Mouse (Mus musculus) adrenal gland, adult 2 months (tissue): Measurements from ENCODE around the gene Tnxb. TPM values are rescaled to one million over a fixed set of nuclear protein-coding genes. Genes with fewer than 3 reads are reported as not detected.
"Not testable (repeated sequence)": the region's sequence is repeated elsewhere in the genome, so short reads cannot be mapped to it uniquely, and the experiment has no call there.

Experiments
- DNase-seq: peaks from one replicate; pipeline ENCODE4 v3.0.0; 2021
- polyA plus RNA-seq: library from polyadenylated mRNA; depleted of rRNA; stranded (reverse); fragments of >200 nt; gene quantifications from 2 replicates; pipeline ENCODE4 v1.2.3, GENCODE M21; 2012
- total RNA-seq, 2 experiments: library from RNA; stranded (reverse); gene quantifications; 2 replicates each; pipeline ENCODE4 v1.2.3; 2021

The Tnxb gene
- total and polyA plus RNA-seq, 3 experiments: 20.2 to 30.1 (median 23.6) TPM

DNA sequence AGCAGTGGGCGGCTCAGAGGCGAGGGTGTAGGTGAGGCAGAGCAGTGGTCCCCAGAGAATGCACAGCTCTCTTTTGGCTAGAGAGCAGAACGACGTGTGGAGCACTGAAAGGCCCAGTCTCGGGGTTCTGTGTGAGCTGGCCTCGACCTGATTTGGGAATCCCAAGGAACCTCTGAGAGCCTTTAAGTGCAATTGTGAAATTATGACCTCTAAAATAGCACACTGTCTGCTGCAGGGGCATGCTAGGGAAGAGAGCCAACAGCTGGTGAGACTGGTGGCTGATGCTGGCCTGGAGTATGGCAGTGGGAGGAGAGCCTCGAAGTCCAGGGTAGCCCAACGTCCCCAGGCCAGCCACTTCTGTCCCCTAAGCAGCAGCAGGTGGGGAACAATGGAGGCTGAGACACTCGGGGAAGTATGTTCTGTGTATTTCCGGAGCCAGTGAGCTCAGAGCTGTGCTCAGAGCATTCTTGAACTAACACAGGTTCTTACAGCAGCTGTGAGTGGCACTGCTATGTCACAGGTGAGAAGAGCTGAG lies 13.4 kb downstream of the Tnxb start:
- no peak for DNase-seq

DNA sequence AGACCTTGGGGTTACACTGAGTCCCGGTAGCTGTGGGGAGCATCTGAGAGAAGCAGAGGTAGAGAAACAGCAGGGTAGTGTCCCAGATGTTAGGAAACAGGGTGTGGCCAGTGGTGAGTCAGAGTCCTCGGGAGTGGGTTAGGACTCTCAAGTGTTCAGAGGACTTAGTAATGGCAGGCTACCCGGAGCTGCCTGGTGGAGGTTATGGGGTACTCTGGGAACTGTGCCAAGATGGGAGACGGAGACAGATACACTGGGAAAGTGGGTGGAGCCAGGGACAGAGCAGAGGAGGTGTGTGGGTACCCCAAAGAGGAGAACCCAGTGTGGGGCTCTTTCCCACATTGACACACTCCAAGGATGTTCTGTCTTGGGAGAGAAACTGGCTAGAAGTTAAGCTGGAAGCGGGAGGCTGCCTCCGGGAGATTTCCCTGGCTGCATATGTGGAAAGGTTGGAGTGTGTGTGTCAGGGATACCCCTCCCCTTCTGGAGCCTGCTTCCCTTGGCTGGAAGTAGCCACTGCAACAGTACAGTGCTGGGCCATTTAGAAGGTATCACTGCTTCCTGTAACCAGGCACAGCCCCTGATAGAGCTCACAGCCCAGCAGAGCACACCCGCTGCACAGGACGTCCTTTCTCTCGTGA lies 14.0 kb downstream of the Tnxb start:
- DNase-seq: peak; percentile 61

DNA sequence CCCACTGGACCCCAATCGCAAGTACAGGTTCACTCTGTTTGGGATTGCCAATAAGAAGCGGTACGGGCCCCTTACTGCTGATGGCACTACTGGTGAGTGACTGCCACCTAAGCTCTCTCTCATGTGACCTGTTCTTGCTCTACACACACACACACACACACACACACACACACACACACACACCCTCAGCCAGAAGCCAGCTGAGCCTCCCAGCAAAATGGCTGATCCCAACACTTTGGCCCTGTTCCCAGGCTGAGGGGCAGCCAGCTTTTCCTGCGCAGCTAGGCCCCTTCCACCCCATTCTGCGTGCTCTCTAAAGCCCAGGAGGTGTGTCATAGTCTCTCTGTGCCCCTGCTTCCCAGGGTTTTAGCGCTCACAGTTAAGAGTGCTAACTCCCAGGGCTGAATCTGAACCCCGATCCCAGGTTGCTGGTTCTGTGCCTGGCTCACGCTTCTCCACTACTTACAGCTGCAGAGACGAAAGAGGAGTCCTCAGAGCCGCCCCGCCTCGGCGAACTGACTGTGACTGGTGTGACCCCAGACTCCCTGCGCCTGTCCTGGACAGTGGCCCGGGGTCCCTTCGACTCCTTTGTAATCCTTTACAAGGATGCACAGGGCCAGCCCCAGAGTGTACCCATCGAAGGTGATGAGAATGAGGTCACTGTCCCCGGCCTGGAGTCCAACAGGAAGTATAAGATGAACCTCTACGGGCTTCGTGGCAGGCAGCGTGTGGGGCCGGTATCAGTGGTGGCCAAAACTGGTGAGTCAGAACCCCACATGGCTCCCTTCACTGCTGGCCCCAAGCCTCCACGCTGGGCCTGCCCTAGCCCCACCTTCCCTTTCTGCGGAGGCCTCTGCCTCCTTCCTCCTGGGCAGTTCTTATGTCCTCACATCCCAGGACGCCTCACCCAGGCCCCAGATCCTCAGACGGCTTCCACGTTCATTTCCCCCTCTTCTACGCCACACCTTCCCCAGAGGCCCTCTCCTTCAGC lies 15.1 kb downstream of the Tnxb start:
- DNase-seq: peak; percentile 45

DNA sequence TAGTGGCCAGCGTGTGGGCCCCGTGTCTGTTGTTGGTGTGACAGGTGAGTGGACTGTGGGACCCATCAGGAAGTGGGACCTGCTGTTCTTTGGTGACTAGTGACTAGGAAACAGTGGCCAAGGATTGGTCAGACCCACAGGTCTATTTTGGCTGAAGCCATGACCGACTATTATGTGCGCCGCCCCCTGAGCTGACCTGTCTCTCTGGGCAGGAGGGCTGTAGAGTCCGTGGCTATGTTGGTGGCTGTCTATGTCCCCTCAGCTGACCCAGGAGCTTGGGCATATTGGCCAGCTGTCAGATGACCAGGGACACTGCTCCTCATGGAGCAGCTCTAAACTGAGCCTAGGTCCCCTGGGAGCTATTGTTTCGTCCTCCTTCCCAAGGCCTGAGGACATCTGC lies 18.6 kb downstream of the Tnxb start:
- no peak for DNase-seq

DNA sequence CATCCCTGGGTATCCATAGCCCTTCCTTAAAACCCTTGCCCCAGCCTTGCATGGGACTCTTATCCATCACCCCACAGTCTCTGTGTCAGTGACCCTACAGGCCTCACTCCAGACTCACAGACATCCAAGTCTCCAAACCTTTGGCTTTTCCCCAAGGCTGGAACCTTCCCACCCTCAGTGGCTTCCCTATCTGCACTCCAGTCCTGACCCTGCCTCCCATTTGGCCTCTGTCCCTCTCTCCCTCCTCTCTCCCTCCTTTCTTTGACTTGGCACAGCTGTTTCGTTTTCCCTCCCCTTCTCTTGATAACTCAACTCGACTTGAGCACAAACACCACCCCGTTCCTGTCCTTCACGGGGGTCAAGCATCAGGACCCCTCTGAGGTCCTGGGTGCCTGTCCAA lies 20.1 kb downstream of the Tnxb start:
- peak; percentile 54 for DNase-seq

DNA sequence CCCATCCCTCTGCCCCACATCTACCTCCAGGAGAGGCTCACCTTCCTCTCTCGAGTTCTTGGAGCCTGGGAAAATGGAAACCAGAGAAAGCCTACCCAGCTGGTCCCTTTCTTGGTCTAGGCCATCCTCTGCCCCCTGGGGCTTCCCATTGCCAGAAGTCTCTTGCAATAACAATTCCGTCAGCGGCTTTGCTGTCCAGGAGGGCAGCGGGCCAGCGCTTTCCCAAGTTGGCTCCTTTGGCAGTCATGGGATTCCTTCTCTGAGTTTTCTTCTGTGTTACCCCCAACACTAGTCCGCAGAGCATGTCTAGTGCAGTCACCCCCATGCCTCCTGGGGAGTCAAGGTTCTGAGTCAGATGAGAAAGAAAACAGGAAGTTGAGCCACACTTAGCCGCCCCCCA lies 22.6 kb downstream of the Tnxb start:
- peak; percentile 73 for DNase-seq

DNA sequence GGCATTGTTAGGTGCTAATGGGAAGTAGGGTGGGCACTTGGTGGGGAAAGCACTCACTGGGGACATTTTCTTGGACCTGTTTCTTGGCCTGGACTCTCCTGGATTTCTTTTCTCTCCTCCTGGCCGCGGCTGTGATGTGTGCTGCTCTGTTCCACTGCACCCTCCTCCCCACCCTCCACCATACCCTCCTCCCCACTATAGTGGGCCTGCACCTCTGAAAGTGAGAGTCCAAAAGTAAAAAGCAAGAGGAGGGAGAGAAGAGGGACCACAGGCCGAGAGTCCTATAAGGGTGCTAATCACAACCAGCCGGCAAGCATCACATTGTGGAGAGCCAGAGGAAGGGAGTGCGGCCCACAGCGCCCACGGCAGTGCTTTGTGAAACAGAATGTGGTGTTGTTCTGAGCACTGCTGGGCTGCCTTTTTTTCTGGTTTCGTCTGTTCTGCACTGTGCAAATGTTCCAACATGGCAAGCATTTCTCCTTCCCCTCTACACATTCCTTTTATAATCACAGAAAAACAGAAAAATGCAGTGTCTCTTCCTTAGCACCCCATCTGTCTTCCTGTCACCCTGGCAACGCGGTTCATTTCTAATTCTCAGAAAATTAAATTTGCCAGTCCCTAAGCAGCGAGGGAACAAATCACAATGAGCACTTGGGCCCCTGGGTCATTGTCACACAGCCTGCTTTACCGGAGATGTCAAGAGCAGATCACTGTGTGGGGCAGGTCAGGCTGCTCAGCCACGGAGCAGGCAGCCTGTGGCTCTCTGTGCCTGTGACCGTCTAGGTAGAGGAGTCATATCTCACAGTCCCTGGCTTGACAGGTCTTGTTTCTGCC lies 29.5 kb downstream of the Tnxb start:
- DNase-seq: no peak

DNA sequence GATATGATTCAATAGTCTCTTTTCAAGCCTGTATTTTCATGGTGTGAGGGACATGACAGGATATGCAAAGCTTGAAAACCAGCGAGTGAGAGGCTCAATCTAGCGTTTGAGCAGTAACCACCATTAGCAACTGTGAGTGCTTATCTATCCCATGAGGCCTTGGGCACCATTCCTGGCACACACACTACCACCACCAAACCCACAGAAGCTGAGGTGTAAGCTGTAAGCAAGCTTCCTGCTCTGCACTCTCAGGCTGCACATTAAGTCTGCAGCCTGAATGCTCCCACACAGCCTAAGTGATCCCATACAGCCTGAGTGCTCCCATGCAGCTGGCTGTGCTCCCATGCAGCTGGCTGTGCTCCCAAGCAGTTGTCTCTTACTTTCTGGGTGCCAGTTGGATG lies 30.3 kb downstream of the Tnxb start:
- DNase-seq: no peak

DNA sequence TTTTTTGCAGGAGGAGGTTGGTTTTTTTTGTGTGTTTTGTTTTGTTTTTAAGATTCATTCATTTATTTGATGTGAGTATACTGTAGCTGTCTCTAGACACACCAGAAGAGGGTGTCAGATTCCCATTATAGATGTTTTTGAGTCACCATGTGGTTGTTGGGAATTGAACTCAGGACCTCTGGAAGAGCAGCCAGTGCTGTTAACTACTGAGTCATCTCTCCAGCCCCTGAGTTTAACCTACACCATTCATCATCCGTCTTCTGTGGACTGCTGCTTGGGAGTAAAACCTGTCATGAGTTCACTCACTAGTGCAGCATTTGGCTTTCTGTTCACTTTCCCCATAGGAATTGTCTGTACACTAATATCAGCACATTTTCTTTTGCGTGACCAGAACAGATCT lies 36.1 kb downstream of the Tnxb start:
- DNase-seq: not testable (repeated sequence)

DNA sequence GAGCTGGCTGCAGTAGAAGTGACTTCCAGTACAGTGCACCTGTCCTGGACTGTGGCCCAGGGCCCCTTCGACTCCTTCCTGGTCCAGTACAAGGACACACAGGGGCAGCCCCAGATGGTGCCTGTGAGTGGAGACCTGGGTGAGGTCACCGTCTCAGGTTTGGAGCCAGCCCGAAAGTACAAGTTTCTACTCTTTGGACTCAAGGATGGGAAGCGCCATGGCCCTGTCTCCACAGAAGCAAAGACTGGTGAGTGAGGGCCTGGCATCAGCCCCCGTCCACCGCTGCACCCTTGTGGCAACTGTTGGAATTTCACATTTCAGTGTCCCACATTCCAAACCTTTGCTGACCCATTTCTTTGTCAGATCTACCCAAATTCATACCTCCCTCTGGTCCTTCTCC lies 42.6 kb downstream of the Tnxb start:
- peak; percentile 84 for DNase-seq

DNA sequence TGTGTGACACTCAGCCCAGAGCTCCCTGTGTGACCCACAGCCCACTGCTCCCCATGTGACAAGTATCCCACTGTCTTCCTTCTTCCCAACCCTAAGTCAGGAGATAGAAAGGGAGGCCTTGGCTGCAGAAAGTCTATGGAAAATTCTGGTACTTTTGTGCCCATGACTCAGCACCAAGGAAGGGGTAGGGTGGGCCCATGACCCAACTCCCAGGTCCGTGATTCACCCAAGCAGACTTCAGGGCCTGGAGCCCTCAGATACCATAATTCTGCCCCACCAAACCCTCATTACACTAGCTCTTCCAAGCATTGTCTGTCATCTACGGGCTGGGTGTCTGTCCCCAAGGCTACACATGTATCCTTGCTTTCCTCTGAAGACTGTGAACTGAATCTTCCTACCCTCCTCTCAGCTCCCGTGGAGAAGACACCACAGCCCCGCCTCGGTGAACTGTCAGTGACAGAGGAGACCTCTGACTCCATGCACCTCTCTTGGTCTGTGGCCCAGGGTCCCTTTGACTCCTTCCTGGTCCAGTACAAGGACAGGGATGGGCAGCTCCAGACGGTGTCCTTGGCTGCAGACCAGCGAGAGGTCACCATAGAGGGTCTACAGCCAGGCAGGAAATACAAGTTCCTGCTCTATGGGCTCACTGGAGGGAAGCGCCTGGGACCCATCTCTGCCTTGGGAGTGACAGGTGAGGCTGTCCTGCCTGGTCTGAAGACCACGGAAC lies 44.0 kb downstream of the Tnxb start:
- DNase-seq: peak; percentile 83

DNA sequence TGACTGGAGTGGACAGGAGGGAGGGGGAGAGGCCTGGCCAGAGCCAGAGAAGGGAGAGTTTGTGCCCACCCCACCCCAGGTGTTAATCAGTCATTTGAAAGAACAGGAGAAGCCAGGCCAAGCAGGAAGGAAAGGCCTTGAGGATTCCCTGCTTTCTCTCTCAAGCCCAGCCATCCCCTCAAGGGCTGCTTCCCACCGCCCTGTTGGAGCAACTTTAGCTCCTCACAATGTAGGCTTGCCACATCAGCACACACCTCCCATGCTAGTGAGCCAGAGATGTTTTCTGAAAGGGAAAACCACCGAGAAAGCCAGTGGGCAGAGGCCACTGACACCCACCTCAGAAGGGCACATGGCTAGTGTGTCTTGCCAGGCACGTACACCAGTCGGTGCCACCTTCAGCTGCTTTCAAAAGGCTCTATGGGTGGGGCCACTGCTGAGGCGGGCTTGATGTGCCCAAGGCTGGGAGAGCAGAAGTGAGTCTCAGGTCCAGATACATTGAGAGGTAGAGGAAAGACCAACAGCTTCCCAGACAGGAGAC lies 44.6 kb downstream of the Tnxb start:
- peak; percentile 52 for DNase-seq

DNA sequence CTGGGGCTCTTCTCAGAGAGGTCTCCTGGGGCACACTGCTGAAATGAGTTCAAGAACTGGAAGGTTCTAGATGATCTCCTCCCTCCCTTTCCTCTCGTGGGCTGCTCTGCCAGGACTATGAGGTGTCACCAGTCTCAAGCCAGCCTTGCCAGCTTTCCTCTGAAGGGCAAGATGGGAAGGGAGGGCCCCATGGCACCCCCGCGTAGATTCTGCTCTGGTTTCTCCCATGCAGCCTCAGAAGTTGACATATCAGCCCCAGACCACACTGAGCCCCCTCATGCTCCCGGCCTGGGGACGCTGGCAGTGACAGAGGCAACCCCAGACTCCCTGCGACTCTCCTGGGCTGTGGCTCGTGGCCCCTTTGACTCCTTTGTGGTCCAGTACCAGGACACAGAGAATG lies 45.1 kb downstream of the Tnxb start:
- peak; percentile 52 for DNase-seq

DNA sequence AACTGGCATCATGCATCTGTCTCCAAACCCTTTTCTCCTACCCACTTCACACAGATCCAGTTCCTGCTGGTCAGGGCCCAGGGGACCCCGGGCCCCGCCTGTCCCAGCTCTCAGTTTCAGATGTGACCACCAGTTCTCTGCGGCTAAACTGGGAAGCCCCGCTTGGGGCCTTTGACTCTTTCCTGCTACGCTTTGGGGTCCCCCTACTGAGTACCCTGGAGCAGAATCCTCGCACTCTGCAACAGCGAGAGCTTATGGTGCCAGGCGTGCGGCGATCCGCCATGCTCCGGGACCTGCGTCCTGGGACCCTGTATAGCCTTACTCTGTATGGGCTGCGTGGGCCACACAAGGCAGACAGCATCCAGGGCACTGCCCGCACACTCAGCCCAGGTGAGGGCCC lies 45.9 kb downstream of the Tnxb start:
- DNase-seq: no peak

DNA sequence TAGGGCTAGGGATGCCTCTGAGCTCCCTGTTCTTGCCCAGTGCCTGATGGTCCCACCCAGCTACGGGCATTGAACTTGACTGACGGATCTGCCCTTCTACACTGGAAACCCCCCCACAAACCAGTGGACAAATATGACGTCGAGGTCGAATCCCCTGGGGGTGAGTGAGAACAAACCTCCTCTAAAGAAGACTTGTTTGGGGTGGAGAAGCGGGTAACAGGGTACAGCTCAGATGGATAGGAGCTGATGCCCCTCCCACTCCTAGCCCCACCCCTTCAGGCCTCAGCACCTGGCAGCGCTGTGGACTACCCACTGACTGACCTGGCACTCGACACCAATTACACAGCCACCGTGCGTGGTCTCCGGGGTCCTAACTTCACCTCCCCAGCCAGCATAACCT lies 47.1 kb downstream of the Tnxb start:
- peak; percentile 42 for DNase-seq

DNA sequence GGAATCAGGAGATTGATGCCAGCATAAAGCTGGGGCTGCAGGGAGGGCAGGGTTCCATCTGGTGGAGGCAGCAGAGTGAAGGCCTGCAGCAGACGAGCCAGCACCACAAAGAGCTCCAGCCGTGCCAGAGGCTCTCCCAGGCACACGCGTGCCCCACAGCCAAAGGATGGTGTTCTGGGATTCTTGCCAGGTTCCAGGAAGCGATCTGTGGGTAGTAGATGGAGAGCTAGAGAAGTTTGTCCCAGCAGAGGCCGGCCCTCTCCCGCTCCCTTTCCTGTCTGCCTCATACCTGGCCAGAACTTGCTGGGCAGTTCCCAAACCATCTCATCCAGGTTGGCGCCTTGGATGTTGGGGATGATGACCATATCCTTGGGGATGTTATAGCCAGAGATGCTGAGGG lies 49.6 kb downstream of the Tnxb start:
- peak; percentile 59 for DNase-seq

DNA sequence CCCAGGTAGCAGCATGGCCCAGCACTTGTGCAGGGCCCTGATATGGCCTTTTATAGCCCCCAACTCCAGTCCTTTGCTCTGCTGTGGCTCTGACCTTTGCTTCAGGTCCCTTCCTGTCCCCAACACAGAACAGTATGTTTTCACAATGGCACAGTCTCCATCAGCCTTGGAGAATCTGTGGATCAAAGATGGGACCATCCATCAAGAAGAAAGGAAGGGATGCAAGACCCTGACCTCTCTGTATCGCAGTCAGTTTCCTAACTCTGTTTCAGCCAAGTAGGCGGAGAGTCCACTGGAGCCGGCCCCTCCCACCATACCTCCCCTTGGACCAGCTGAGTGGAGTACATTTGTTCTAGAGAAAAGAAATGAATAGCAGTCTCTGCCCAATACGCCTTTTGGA lies 51.9 kb downstream of the Tnxb start:
- peak; percentile 65 for DNase-seq

DNA sequence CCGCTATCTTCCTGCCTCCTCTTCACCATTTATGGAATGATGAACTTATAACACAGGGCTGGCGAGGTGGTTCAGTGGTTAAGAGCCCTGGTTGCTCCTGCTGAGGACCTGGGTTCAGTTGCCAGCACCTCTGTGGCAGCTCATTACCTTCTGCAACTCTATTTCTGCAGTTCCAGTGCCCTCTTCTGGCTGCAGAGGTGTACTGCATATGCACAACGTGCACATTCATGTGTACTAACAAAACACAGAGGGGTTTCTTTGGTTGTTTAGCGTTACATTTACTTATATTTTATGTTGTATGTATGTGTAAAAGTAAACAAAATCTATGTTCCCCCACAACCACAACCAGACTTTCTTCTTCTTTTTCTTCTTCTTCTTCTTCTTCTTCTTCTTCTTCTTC lies 52.7 kb downstream of the Tnxb start:
- DNase-seq: no peak

DNA sequence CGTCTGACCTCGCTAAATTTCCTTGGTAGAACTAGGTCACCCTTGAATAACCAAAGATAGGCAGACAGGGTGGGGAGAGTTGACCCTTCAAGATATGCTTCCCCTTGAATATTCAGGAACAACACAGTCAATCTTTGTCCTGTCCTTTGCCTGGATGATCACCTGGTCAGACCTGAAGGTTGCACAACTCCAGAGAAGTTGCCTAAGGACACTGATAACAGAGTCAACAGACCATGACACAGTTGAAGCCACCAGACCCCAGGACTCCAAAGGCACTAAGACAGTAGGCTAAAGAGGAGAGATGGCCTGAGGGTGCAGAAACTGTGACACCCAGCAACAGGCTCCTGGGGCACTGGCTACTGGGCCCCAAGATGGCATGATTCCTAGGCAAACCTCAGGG lies 57.6 kb downstream of the Tnxb start:
- DNase-seq: no peak

DNA sequence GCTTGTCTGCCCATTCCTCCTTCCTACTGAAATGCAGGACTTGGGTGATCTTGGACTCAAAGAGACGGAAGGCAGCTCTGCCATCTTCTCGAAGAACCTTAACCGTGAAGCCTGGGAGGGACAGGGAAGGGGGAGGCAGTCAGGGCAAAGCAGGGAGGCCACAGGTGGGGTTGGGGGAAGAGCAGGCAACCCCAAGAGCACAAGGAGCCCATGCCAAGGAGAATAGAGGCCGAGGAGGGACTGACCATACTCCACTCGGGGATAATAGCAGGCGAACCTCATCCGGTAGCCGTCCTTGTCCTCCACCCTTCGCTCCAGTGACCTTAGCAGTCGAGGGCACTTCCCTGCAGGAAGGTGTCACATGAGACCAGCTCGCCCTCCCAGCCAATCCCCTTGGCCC lies 58.8 kb downstream of the Tnxb start:
- DNase-seq: not testable (repeated sequence)
